Mouse (Mus musculus) lung, embryonic 16.5 days (tissue): ENCODE measurements around the gene Ppm1a. TPM values are rescaled to one million over a fixed set of nuclear protein-coding genes. Genes with fewer than 3 reads are reported as not detected.

Experiments
- ATAC-seq: fragments of 200-750 bp; cut with Nextera tagmentation; 2 replicates; pipeline ENCODE4 v1.8.0; 2017; ENCODE audit warnings: low read depth, mild to moderate bottlenecking, moderate library complexity
- H3K27ac ChIP-seq: fragments of 300-500 bp; sonication (generic); 2 replicates; pipeline ENCODE4 v1.5.1; 2014; ENCODE audit warnings: mild to moderate bottlenecking, control low read depth, low read length
- H3K27me3 ChIP-seq: fragments of 300-500 bp; sonication (generic); 2 replicates; pipeline ENCODE4 v1.6.1; 2014; ENCODE audit warnings: low read depth, low read length, mixed read lengths; ENCODE audit not compliant: control insufficient read depth, insufficient read depth
- H3K36me3 ChIP-seq: fragments of 300-500 bp; sonication (generic); 2 replicates; pipeline ENCODE4 v1.6.1; 2014; ENCODE audit warnings: low read length; ENCODE audit not compliant: control insufficient read depth, insufficient read depth
- H3K4me1 ChIP-seq: fragments of 300-500 bp; sonication (generic); replicated peaks from 2 replicates; pipeline ENCODE4 v1.6.1; 2014; ENCODE audit warnings: low read length, mixed read lengths; ENCODE audit not compliant: control insufficient read depth, insufficient read depth
- H3K4me2 ChIP-seq: fragments of 300-500 bp; sonication (generic); 2 replicates; pipeline ENCODE4 v1.6.1; 2014; ENCODE audit warnings: low read depth, low read length, control low read depth
- H3K4me3 ChIP-seq: fragments of 300-500 bp; sonication (generic); 2 replicates; pipeline ENCODE4 v1.5.1; 2014; ENCODE audit warnings: mild to moderate bottlenecking, low read length, control low read depth
- H3K9ac ChIP-seq: fragments of 300-500 bp; sonication (generic); 2 replicates; pipeline ENCODE4 v1.6.1; 2014; ENCODE audit warnings: low read length, control low read depth
- H3K9me3 ChIP-seq: fragments of 300-500 bp; sonication (generic); 2 replicates; pipeline ENCODE4 v1.6.1; 2016; ENCODE audit warnings: low read length; ENCODE audit not compliant: control insufficient read depth
- WGBS: fragments of 180-500 bp; shearing (Covaris S2); extraction: QIAGEN DNeasy Blood & Tissue Kit; methylation state at CpG from one replicate; pipeline ENCODE4 v1.1.7; 2014; 5-methylcytosine and 5-hydroxymethylcytosine counted together
- polyA plus RNA-seq: library from polyadenylated mRNA; unstranded; fragments of >200 nt; fragmentation: Nextera tagmentation; extraction: Ambion mirVana; gene quantifications from 2 replicates; pipeline ENCODE4 v1.2.1, GENCODE M21; 2015

The Ppm1a gene
- polyA plus RNA-seq, 1 experiment from 2014 or later: 17.3 TPM

- Histone ChIP-seq H3K4me2 (no peak overlapping the region), H3K36me3 (peaks cover 17% of the 10 kb centered on the region), H3K9ac (no peak overlapping the region), H3K27ac (no peak overlapping the region), H3K9me3 (no peaks in the 10 kb centered on the region), H3K4me1 (no peaks in the 10 kb centered on the region), H3K4me3 (no peak overlapping the region), H3K27me3 (no peaks in the 10 kb centered on the region)
- ATAC-seq: no peak
- WGBS: 72% methylated on average over 7 of the region's 7 CpGs
Observed at GRCm38 (mm10) chr12:72790538-72790937, 33.3 kb downstream of the Ppm1a start.

- no peak overlapping the region for H3K27ac ChIP-seq
- H3K4me1 ChIP-seq: no peaks in the 10 kb centered on the region
- ATAC-seq: no peak
- no peaks in the 10 kb centered on the region for H3K27me3 ChIP-seq
- H3K4me3 ChIP-seq: no peak overlapping the region
- no peak overlapping the region for H3K9ac ChIP-seq
- H3K9me3 ChIP-seq: no peaks in the 10 kb centered on the region
- peaks cover 18% of the 10 kb centered on the region for H3K36me3 ChIP-seq
- WGBS: 76% methylated on average over 11 of the region's 11 CpGs
- no peak overlapping the region for H3K4me2 ChIP-seq
Observed at GRCm38 (mm10) chr12:72792320-72793091, 35.3 kb downstream of the Ppm1a start.

- Histone ChIP-seq H3K9me3 (no peaks in the 10 kb centered on the region), H3K36me3 (peaks cover 18% of the 10 kb centered on the region), H3K4me3 (no peak overlapping the region), H3K27ac (no peak overlapping the region), H3K4me2 (no peak overlapping the region), H3K4me1 (no peaks in the 10 kb centered on the region; the same call in 1 of the 2 replicates), H3K27me3 (no peaks in the 10 kb centered on the region), H3K9ac (no peak overlapping the region)
- 89% methylated on average over 8 of the region's 8 CpGs for WGBS
- no peak for ATAC-seq
Observed at GRCm38 (mm10) chr12:72793983-72794382, 36.7 kb downstream of the Ppm1a start.

- ATAC-seq: no peak
- WGBS: 67% methylated on average over 6 of the region's 6 CpGs
Observed at GRCm38 (mm10) chr12:72809798-72810197, 52.5 kb downstream of the Ppm1a start.

GRCm38 (mm10) chr12:72811588-72811987, 54.3 kb downstream of the Ppm1a start:
- Histone ChIP-seq H3K4me1 (no peaks in the 10 kb centered on the region), H3K4me3 (no peak overlapping the region), H3K9me3 (no peaks in the 10 kb centered on the region), H3K36me3 (no peaks in the 10 kb centered on the region), H3K4me2 (no peak overlapping the region), H3K27me3 (no peaks in the 10 kb centered on the region), H3K9ac (no peak overlapping the region), H3K27ac (no peak overlapping the region)
- whole genome bisulfite sequencing: 70% methylated on average over 3 of the region's 3 CpGs
- ATAC-seq: no peak

More at GRCm38 (mm10) chr12:72809798-72810197, 52.5 kb downstream of the Ppm1a start:
- Histone ChIP-seq H3K36me3 (no peaks in the 10 kb centered on the region), H3K27me3 (no peaks in the 10 kb centered on the region), H3K4me1 (no peaks in the 10 kb centered on the region), H3K4me2 (no peak overlapping the region), H3K4me3 (no peak overlapping the region), H3K9me3 (no peaks in the 10 kb centered on the region), H3K27ac (no peak overlapping the region), H3K9ac (no peak overlapping the region)

- Histone ChIP-seq H3K4me2 (peak overlapping the region; percentile 77), H3K27me3 (no peaks in the 10 kb centered on the region), H3K9ac (peak overlapping the region; percentile 57), H3K36me3 (no peaks in the 10 kb centered on the region), H3K9me3 (no peaks in the 10 kb centered on the region), H3K27ac (peak overlapping the region; percentile 76), H3K4me1 (peaks cover 5% of the 10 kb centered on the region; the same call in 1 of the 2 replicates), H3K4me3 (peak overlapping the region; percentile 52)
- 4% methylated on average over 24 of the region's 24 CpGs for WGBS
- ATAC-seq: peak; percentile 93
Observed at GRCm38 (mm10) chr12:72820940-72821431, 63.7 kb downstream of the Ppm1a start.

GRCm38 (mm10) chr12:72821589-72821988, 64.3 kb downstream of the Ppm1a start:
- peak overlapping the region; percentile 77 for H3K4me2 ChIP-seq
- peak overlapping the region; percentile 52 for H3K4me3 ChIP-seq
- H3K36me3 ChIP-seq: no peaks in the 10 kb centered on the region
- ATAC-seq: no peak
- peak overlapping the region; percentile 76 for H3K27ac ChIP-seq
- WGBS: 32% methylated on average over 6 of the region's 6 CpGs
- H3K4me1 ChIP-seq: peaks cover 5% of the 10 kb centered on the region; the same call in 1 of the 2 replicates
- no peaks in the 10 kb centered on the region for H3K9me3 ChIP-seq
- peak overlapping the region; percentile 57 for H3K9ac ChIP-seq
- no peaks in the 10 kb centered on the region for H3K27me3 ChIP-seq

GRCm38 (mm10) chr12:72825656-72826055, 68.4 kb downstream of the Ppm1a start:
- Histone ChIP-seq H3K4me3 (no peak overlapping the region), H3K9ac (no peak overlapping the region), H3K4me1 (peaks cover 5% of the 10 kb centered on the region; the same call in 1 of the 2 replicates), H3K4me2 (no peak overlapping the region), H3K27me3 (peaks cover 3% of the 10 kb centered on the region; the same call in 1 of the 2 replicates), H3K27ac (no peak overlapping the region), H3K36me3 (no peaks in the 10 kb centered on the region), H3K9me3 (no peaks in the 10 kb centered on the region)
- WGBS: 38% methylated on average over 5 of the region's 5 CpGs
- no peak for ATAC-seq

- Histone ChIP-seq H3K4me3 (no peak overlapping the region), H3K27me3 (peaks cover 20% of the 10 kb centered on the region), H3K9ac (no peak overlapping the region), H3K27ac (no peak overlapping the region), H3K36me3 (no peaks in the 10 kb centered on the region), H3K9me3 (no peaks in the 10 kb centered on the region), H3K4me1 (peaks cover 6% of the 10 kb centered on the region), H3K4me2 (no peak overlapping the region)
- WGBS: 55% methylated on average over 9 of the region's 9 CpGs
- ATAC-seq: no peak
Observed at GRCm38 (mm10) chr12:72828846-72829556, 71.7 kb downstream of the Ppm1a start.
